Mouse (Mus musculus): Measurements from ENCODE around the gene Zfp513. TPM values are rescaled to one million over a fixed set of nuclear protein-coding genes. Genes with fewer than 3 reads are reported as not detected.

The Zfp513 gene
- polyA plus RNA-seq, 1 experiment from 2014 or later, result 5.5 TPM

- no peak overlapping the region for H3K9ac ChIP-seq (ENCODE audit: low read length)
- no peak for ATAC-seq (ENCODE audit: insufficient number of reproducible peaks, low FRiP score, low TSS enrichment, low read depth)
- WGBS, result 91% methylated on average over 4 of the region's 4 CpGs
Observed at GRCm38 (mm10) chr5:31168630-31169029, 33.5 kb downstream of the Zfp513 start.

GRCm38 (mm10) chr5:31164878-31165277 lies 37.2 kb downstream of the Zfp513 start:
- H3K4me1 ChIP-seq (ENCODE audit: control insufficient read depth, insufficient read depth, low read length), result no peaks in the 10 kb centered on the region
- H3K27me3 ChIP-seq (ENCODE audit: control insufficient read depth, insufficient read depth, low read length), result no peaks in the 10 kb centered on the region
- H3K9ac ChIP-seq (ENCODE audit: low read length), result no peak overlapping the region
- peaks cover 26% of the 10 kb centered on the region for H3K36me3 ChIP-seq (ENCODE audit: control insufficient read depth, insufficient read depth, low read length)
- no peak overlapping the region for H3K4me3 ChIP-seq (ENCODE audit: low read depth, low read length)
- no peak overlapping the region for H3K4me2 ChIP-seq (ENCODE audit: low read depth, severe bottlenecking)
- WGBS, result 88% methylated on average over 1 of the region's 1 CpGs
- DNase-seq (ENCODE audit: low spot score) (no peak), ATAC-seq (ENCODE audit: insufficient number of reproducible peaks, low FRiP score, low TSS enrichment, low read depth) (no peak)
- H3K9me3 ChIP-seq (ENCODE audit: control insufficient read depth, low read length), result no peaks in the 10 kb centered on the region
- H3K27ac ChIP-seq (replicated peaks; ENCODE audit: low read depth, low read length), result no peak overlapping the region

More at GRCm38 (mm10) chr5:31168630-31169029, 33.5 kb downstream of the Zfp513 start:
- H3K9me3 ChIP-seq (ENCODE audit: control insufficient read depth, low read length), result no peaks in the 10 kb centered on the region
- no peaks in the 10 kb centered on the region for H3K27me3 ChIP-seq (ENCODE audit: control insufficient read depth, insufficient read depth, low read length)
- no peak overlapping the region for H3K4me3 ChIP-seq (ENCODE audit: low read depth, low read length)
- H3K27ac ChIP-seq (replicated peaks; ENCODE audit: low read depth, low read length), result no peak overlapping the region
- peaks cover 32% of the 10 kb centered on the region for H3K36me3 ChIP-seq (ENCODE audit: control insufficient read depth, insufficient read depth, low read length)
- no peak overlapping the region for H3K4me2 ChIP-seq (ENCODE audit: low read depth, severe bottlenecking)
- no peaks in the 10 kb centered on the region for H3K4me1 ChIP-seq (ENCODE audit: control insufficient read depth, insufficient read depth, low read length)
- DNase-seq (ENCODE audit: low spot score), result no peak

- Histone ChIP-seq H3K4me2 (ENCODE audit: low read depth, severe bottlenecking) (no peak overlapping the region), H3K4me3 (ENCODE audit: low read depth, low read length) (no peak overlapping the region), H3K4me1 (ENCODE audit: control insufficient read depth, insufficient read depth, low read length) (no peaks in the 10 kb centered on the region), H3K27ac (replicated peaks; ENCODE audit: low read depth, low read length) (no peak overlapping the region), H3K9me3 (ENCODE audit: control insufficient read depth, low read length) (no peaks in the 10 kb centered on the region), H3K36me3 (ENCODE audit: control insufficient read depth, insufficient read depth, low read length) (peaks cover 21% of the 10 kb centered on the region), H3K27me3 (ENCODE audit: control insufficient read depth, insufficient read depth, low read length) (no peaks in the 10 kb centered on the region), H3K9ac (ENCODE audit: low read length) (no peak overlapping the region)
- DNase-seq (ENCODE audit: low spot score), result no peak
- no peak for ATAC-seq (ENCODE audit: insufficient number of reproducible peaks, low FRiP score, low TSS enrichment, low read depth)
Observed at GRCm38 (mm10) chr5:31162462-31162861, 39.6 kb downstream of the Zfp513 start.

- Histone ChIP-seq H3K9ac (ENCODE audit: low read length) (peak within 1 kb of the TSS; percentile 58), H3K27me3 (ENCODE audit: control insufficient read depth, insufficient read depth, low read length) (no peaks in the 10 kb centered on the region), H3K36me3 (ENCODE audit: control insufficient read depth, insufficient read depth, low read length) (peaks cover 4% of the 10 kb centered on the region), H3K27ac (replicated peaks; ENCODE audit: low read depth, low read length) (0 out of 2 replicates have a peak within 1 kb of the TSS, but pooled peaks have one; percentile 36), H3K4me2 (ENCODE audit: low read depth, severe bottlenecking) (peak within 1 kb of the TSS; percentile 71), H3K9me3 (ENCODE audit: control insufficient read depth, low read length) (no peaks in the 10 kb centered on the region), H3K4me3 (ENCODE audit: low read depth, low read length) (peak within 1 kb of the TSS; percentile 51), H3K4me1 (ENCODE audit: control insufficient read depth, insufficient read depth, low read length) (0 out of 2 replicates have a peak, but pooled peaks cover 6% of the 10 kb centered on the region)
- peak; percentile 88 for DNase-seq (ENCODE audit: low spot score)
- peak; percentile 92 for ATAC-seq (ENCODE audit: insufficient number of reproducible peaks, low FRiP score, low TSS enrichment, low read depth)
- whole genome bisulfite sequencing, result under 1% methylated on average over 19 of the region's 19 CpGs
Observed at GRCm38 (mm10) chr5:31154152-31154553, 48.0 kb downstream of the Zfp513 start, which contains the start of gene Mpv17. Mpv17 (minus strand) TSS chr5:31154251.

DNA sequence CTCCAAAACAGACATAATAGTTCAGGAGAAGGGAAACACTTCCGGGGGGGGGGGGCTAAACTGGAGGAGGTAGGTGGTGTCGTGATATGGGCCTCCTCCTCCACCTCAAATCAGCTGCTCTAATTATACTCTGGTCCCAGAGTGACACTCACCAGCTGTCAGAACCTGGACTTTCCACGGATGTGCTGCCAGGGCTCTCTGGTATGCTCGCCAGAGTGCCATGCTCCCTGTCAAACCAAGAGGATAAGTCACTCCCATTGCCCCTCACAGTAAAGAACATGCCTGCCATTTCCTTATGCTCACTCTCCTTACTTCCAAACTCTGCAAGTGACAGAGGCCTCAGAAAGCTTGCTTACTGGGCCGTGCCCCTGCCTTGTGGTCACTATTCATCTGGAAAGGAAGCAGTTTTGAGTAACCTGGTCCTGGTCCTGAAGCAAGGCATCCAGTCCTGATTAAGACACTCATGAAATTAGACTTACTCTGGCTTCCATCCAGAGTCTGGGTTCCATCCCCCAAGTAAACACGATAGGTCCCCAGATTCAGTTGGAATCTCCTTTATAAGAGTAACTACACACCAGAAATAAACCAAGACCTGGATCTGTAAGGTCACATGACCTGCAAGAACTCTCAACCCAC lies 48.5 kb downstream of the Zfp513 start:
- ATAC-seq (ENCODE audit: insufficient number of reproducible peaks, low FRiP score, low TSS enrichment, low read depth), result peak; percentile 16
- H3K9me3 ChIP-seq (ENCODE audit: control insufficient read depth, low read length), result no peaks in the 10 kb centered on the region
- H3K36me3 ChIP-seq (ENCODE audit: control insufficient read depth, insufficient read depth, low read length), result peaks cover 4% of the 10 kb centered on the region
- H3K4me1 ChIP-seq (ENCODE audit: control insufficient read depth, insufficient read depth, low read length), result 0 out of 2 replicates have a peak, but pooled peaks cover 6% of the 10 kb centered on the region
- no peak for DNase-seq (ENCODE audit: low spot score)
- H3K4me2 ChIP-seq (ENCODE audit: low read depth, severe bottlenecking), result peak overlapping the region; percentile 71
- peak overlapping the region; percentile 51 for H3K4me3 ChIP-seq (ENCODE audit: low read depth, low read length)
- 34% methylated on average over 6 of the region's 6 CpGs for WGBS
- H3K9ac ChIP-seq (ENCODE audit: low read length), result peak overlapping the region; percentile 58
- H3K27me3 ChIP-seq (ENCODE audit: control insufficient read depth, insufficient read depth, low read length), result no peaks in the 10 kb centered on the region
- H3K27ac ChIP-seq (replicated peaks; ENCODE audit: low read depth, low read length), result no peak overlapping the region

DNA sequence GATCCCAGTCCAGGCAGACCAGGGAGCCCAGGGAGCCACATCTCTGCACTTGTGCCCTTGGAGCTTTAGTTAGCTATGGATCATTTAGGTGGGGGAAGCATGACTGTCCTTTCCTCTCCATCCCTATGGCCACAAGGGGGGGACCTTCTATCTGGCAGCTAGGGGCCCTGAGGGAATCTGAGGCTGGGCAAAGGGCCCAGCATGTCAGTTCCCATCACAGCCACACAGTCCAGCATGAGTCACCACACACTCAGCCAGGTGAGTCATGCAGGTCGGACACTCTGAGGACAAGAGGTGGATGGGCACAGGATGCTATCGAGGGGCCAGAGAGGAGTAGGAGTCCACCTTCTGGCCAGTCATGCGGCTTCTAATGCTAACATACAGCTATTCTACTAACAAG lies 50.4 kb downstream of the Zfp513 start:
- Histone ChIP-seq H3K9ac (ENCODE audit: low read length) (no peak overlapping the region), H3K4me1 (ENCODE audit: control insufficient read depth, insufficient read depth, low read length) (0 out of 2 replicates have a peak, but pooled peaks cover 6% of the 10 kb centered on the region), H3K36me3 (ENCODE audit: control insufficient read depth, insufficient read depth, low read length) (no peaks in the 10 kb centered on the region), H3K4me2 (ENCODE audit: low read depth, severe bottlenecking) (no peak overlapping the region), H3K9me3 (ENCODE audit: control insufficient read depth, low read length) (no peaks in the 10 kb centered on the region), H3K27me3 (ENCODE audit: control insufficient read depth, insufficient read depth, low read length) (no peaks in the 10 kb centered on the region), H3K4me3 (ENCODE audit: low read depth, low read length) (no peak overlapping the region), H3K27ac (replicated peaks; ENCODE audit: low read depth, low read length) (no peak overlapping the region)
- no peak for DNase-seq (ENCODE audit: low spot score)
- 92% methylated on average over 3 of the region's 3 CpGs for WGBS
- ATAC-seq (ENCODE audit: insufficient number of reproducible peaks, low FRiP score, low TSS enrichment, low read depth), result no peak

- H3K27me3 ChIP-seq (ENCODE audit: control insufficient read depth, insufficient read depth, low read length), result no peaks in the 10 kb centered on the region
- DNase-seq (ENCODE audit: low spot score) (no peak), ATAC-seq (ENCODE audit: insufficient number of reproducible peaks, low FRiP score, low TSS enrichment, low read depth) (no peak)
- H3K4me3 ChIP-seq (ENCODE audit: low read depth, low read length), result no peak overlapping the region
- no peak overlapping the region for H3K4me2 ChIP-seq (ENCODE audit: low read depth, severe bottlenecking)
- 0 out of 2 replicates have a peak, but pooled peaks cover 6% of the 10 kb centered on the region for H3K4me1 ChIP-seq (ENCODE audit: control insufficient read depth, insufficient read depth, low read length)
- WGBS, result 91% methylated on average over 4 of the region's 4 CpGs
- H3K27ac ChIP-seq (replicated peaks; ENCODE audit: low read depth, low read length), result no peak overlapping the region
- H3K36me3 ChIP-seq (ENCODE audit: control insufficient read depth, insufficient read depth, low read length), result no peaks in the 10 kb centered on the region
- no peak overlapping the region for H3K9ac ChIP-seq (ENCODE audit: low read length)
- no peaks in the 10 kb centered on the region for H3K9me3 ChIP-seq (ENCODE audit: control insufficient read depth, low read length)
Observed at GRCm38 (mm10) chr5:31149781-31150180, 52.3 kb downstream of the Zfp513 start.

Data from limb, embryonic 11.5 days (tissue).